Mouse (Mus musculus) cerebellum, adult 9-10 months (tissue): ENCODE results near the gene Gm44.
"Not testable (repeated sequence)": the region's sequence is repeated elsewhere in the genome, so short reads cannot be mapped to it uniquely, and the experiment has no call there.

ENCODE experiments used
- DNase-seq: peaks from one replicate; pipeline ENCODE4 v3.0.0; 2022

Gene Gm44

GRCm38 (mm10) chrX:90891842-90892241, at the start of gene Gm44:
TSS of gene Gm44 (plus strand) at chrX:90892142.
- no peak for DNase-seq

- DNase-seq, result no peak
Measured at GRCm38 (mm10) chrX:90927989-90928388, 36.0 kb downstream of the Gm44 start.

- not testable (repeated sequence) for DNase-seq
Measured at GRCm38 (mm10) chrX:90938211-90938610, 46.3 kb downstream of the Gm44 start.
